Mouse (Mus musculus) neural tube, embryonic 14.5 days (tissue): Measurements from ENCODE around the gene Nav2. TPM values are rescaled to one million over a fixed set of nuclear protein-coding genes. Genes with fewer than 3 reads are reported as not detected.

Experiments used
- ATAC-seq: fragments of 200-750 bp; cut with Nextera tagmentation; 2 replicates; pipeline ENCODE4 v1.8.0; 2017; ENCODE audit warnings: low read depth, mild to moderate bottlenecking, moderate TSS enrichment, moderate library complexity
- H3K27ac ChIP-seq: fragments of 300-500 bp; sonication (generic); 2 replicates; pipeline ENCODE4 v1.5.1; 2014; ENCODE audit warnings: low read depth, mild to moderate bottlenecking, control low read depth, low read length, moderate library complexity, mixed read lengths
- H3K27me3 ChIP-seq: fragments of 300-500 bp; sonication (generic); 2 replicates; pipeline ENCODE4 v1.6.1; 2014; ENCODE audit warnings: low read length; ENCODE audit not compliant: control insufficient read depth, insufficient read depth
- H3K36me3 ChIP-seq: fragments of 300-500 bp; sonication (generic); 2 replicates; pipeline ENCODE4 v1.6.1; 2014; ENCODE audit warnings: low read length, mixed read lengths; ENCODE audit not compliant: control insufficient read depth, insufficient read depth
- H3K4me1 ChIP-seq: fragments of 300-500 bp; sonication (generic); 2 replicates; pipeline ENCODE4 v1.6.1; 2014; ENCODE audit warnings: low read length; ENCODE audit not compliant: control insufficient read depth, insufficient read depth
- H3K4me2 ChIP-seq: fragments of 300-500 bp; sonication (generic); 2 replicates; pipeline ENCODE4 v1.6.1; 2014; ENCODE audit warnings: mild to moderate bottlenecking, low read depth, low read length, control low read depth
- H3K4me3 ChIP-seq: fragments of 300-500 bp; sonication (generic); 2 replicates; pipeline ENCODE4 v1.5.1; 2014; ENCODE audit warnings: low read depth, low read length, control low read depth, mixed read lengths
- H3K9ac ChIP-seq: fragments of 300-500 bp; sonication (generic); replicated peaks from 2 replicates; pipeline ENCODE4 v1.6.1; 2014; ENCODE audit warnings: low read depth, mild to moderate bottlenecking, control low read depth, low read length, mixed read lengths
- H3K9me3 ChIP-seq: fragments of 300-500 bp; sonication (generic); 2 replicates; pipeline ENCODE4 v1.6.1; 2016; ENCODE audit warnings: low read length; ENCODE audit not compliant: control insufficient read depth
- WGBS: fragments of 180-500 bp; shearing (Covaris S2); extraction: QIAGEN DNeasy Blood & Tissue Kit; methylation state at CpG from one replicate; pipeline ENCODE4 v1.1.7; 2014; 5-methylcytosine and 5-hydroxymethylcytosine counted together
- polyA plus RNA-seq: library from polyadenylated mRNA; unstranded; fragments of >200 nt; fragmentation: Nextera tagmentation; extraction: Ambion mirVana; gene quantifications from 2 replicates; pipeline ENCODE4 v1.2.1, GENCODE M21; 2014

Nav2 gene
- polyA plus RNA-seq, 1 experiment from 2014 or later: 36.5 TPM

- ATAC-seq: peak; percentile 35; the same call in 1 of the 2 replicates
- 63% methylated on average over 9 of the region's 9 CpGs for WGBS
- Histone ChIP-seq H3K27me3 (no peaks in the 10 kb centered on the region), H3K36me3 (no peaks in the 10 kb centered on the region), H3K27ac (no peak overlapping the region), H3K4me1 (peaks cover 2% of the 10 kb centered on the region; the same call in 1 of the 2 replicates), H3K9me3 (no peaks in the 10 kb centered on the region), H3K9ac (no peak overlapping the region), H3K4me2 (no peak overlapping the region), H3K4me3 (no peak overlapping the region)
These were observed 631.7 kb downstream of the Nav2 start for GRCm38 (mm10) chr7:49540181-49540580.

- 93% methylated on average over 3 of the region's 3 CpGs for WGBS
- no peak overlapping the region for H3K27ac ChIP-seq
- H3K36me3 ChIP-seq: no peaks in the 10 kb centered on the region
- no peak for ATAC-seq
- no peak overlapping the region for H3K4me2 ChIP-seq
- peaks cover 2% of the 10 kb centered on the region; the same call in 1 of the 2 replicates for H3K4me1 ChIP-seq
- no peaks in the 10 kb centered on the region for H3K9me3 ChIP-seq
- H3K9ac ChIP-seq: no peak overlapping the region
- H3K4me3 ChIP-seq: no peak overlapping the region
- H3K27me3 ChIP-seq: no peaks in the 10 kb centered on the region
These were observed 633.6 kb downstream of the Nav2 start for GRCm38 (mm10) chr7:49542135-49542534.

GRCm38 (mm10) chr7:49544775-49545705, 636.5 kb downstream of the Nav2 start:
- no peak overlapping the region for H3K9ac ChIP-seq
- WGBS: 34% methylated on average over 11 of the region's 11 CpGs

GRCm38 (mm10) chr7:49545706-49546097, 637.2 kb downstream of the Nav2 start:
- Histone ChIP-seq H3K9me3 (no peaks in the 10 kb centered on the region), H3K4me1 (peaks cover 2% of the 10 kb centered on the region; the same call in 1 of the 2 replicates), H3K4me2 (no peak overlapping the region), H3K27ac (no peak overlapping the region), H3K4me3 (no peak overlapping the region), H3K36me3 (no peaks in the 10 kb centered on the region), H3K9ac (no peak overlapping the region), H3K27me3 (no peaks in the 10 kb centered on the region)
- 83% methylated on average over 15 of the region's 15 CpGs for WGBS
- ATAC-seq: no peak

More at GRCm38 (mm10) chr7:49544775-49545705, 636.5 kb downstream of the Nav2 start:
- Histone ChIP-seq H3K4me1 (peaks cover 2% of the 10 kb centered on the region; the same call in 1 of the 2 replicates), H3K27me3 (no peaks in the 10 kb centered on the region), H3K36me3 (no peaks in the 10 kb centered on the region), H3K4me2 (no peak overlapping the region), H3K4me3 (no peak overlapping the region), H3K9me3 (no peaks in the 10 kb centered on the region), H3K27ac (0 out of 2 replicates have a peak overlapping the region, but pooled peaks have one; percentile 16)
- no peak for ATAC-seq

GRCm38 (mm10) chr7:49548397-49548796, 639.9 kb downstream of the Nav2 start:
- no peak overlapping the region for H3K9ac ChIP-seq
- 91% methylated on average over 11 of the region's 11 CpGs for WGBS
- H3K4me3 ChIP-seq: no peak overlapping the region
- no peaks in the 10 kb centered on the region for H3K36me3 ChIP-seq
- ATAC-seq: no peak
- H3K4me2 ChIP-seq: no peak overlapping the region
- no peak overlapping the region for H3K27ac ChIP-seq
- peaks cover 2% of the 10 kb centered on the region; the same call in 1 of the 2 replicates for H3K4me1 ChIP-seq
- no peaks in the 10 kb centered on the region for H3K9me3 ChIP-seq
- H3K27me3 ChIP-seq: no peaks in the 10 kb centered on the region

- Histone ChIP-seq H3K36me3 (no peaks in the 10 kb centered on the region), H3K4me2 (no peak overlapping the region), H3K27me3 (no peaks in the 10 kb centered on the region), H3K9ac (no peak overlapping the region), H3K4me3 (no peak overlapping the region), H3K4me1 (no peaks in the 10 kb centered on the region), H3K9me3 (no peaks in the 10 kb centered on the region), H3K27ac (no peak overlapping the region)
- ATAC-seq: no peak
- 64% methylated on average over 11 of the region's 11 CpGs for WGBS
These were observed 644.9 kb downstream of the Nav2 start for GRCm38 (mm10) chr7:49553236-49553981.

GRCm38 (mm10) chr7:49558240-49558640, 649.7 kb downstream of the Nav2 start:
- Histone ChIP-seq H3K4me2 (no peak overlapping the region), H3K9ac (no peak overlapping the region), H3K27ac (no peak overlapping the region), H3K4me3 (no peak overlapping the region), H3K4me1 (no peaks in the 10 kb centered on the region), H3K9me3 (no peaks in the 10 kb centered on the region), H3K27me3 (no peaks in the 10 kb centered on the region), H3K36me3 (no peaks in the 10 kb centered on the region)
- no peak for ATAC-seq
- WGBS: 81% methylated on average over 12 of the region's 12 CpGs

GRCm38 (mm10) chr7:49558895-49559294, 650.4 kb downstream of the Nav2 start:
- Histone ChIP-seq H3K9ac (no peak overlapping the region), H3K4me3 (no peak overlapping the region), H3K27ac (no peak overlapping the region), H3K4me2 (no peak overlapping the region), H3K36me3 (no peaks in the 10 kb centered on the region), H3K9me3 (no peaks in the 10 kb centered on the region), H3K27me3 (no peaks in the 10 kb centered on the region), H3K4me1 (no peaks in the 10 kb centered on the region)
- WGBS: 83% methylated on average over 5 of the region's 5 CpGs
- ATAC-seq: peak; percentile 65; the same call in 1 of the 2 replicates
